Mouse (Mus musculus): Measurements from ENCODE around the gene Farp2. TPM values are rescaled to one million over a fixed set of nuclear protein-coding genes. Genes with fewer than 3 reads are reported as not detected.
A peak's percentile ranks its signal among the peaks of the same experiment; 100 is the strongest.
"Not testable (repeated sequence)": the region's sequence is repeated elsewhere in the genome, so short reads cannot be mapped to it uniquely, and the experiment has no call there.

Farp2 gene
- total and polyA plus RNA-seq, 3 experiments = 5.9 to 21.7 (median 17.0) TPM

DNA sequence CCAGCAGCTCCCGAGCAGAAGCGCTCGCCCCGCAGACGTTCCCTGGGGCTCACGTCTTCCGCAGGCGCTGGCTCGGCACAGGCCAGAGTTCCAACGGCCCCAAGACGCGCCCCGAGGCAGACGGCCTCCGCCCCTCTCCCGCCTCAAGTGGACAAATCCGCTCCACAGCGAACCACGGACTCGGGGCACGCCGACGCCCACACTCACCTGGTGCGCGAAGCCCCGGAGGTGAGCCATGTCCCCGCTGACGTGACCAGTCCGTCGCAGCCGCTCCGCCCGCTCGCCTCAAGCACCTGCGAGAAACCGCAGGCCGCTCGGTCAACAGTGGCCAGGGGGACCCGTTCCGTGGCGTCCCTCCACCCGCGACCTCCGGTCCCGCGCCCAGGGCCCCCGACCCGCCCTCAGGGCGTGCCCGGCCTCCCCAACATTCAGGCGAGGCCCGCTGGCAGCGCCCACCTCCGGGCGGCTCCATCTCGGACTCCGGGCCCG is 123.3 kb downstream of the Farp2 start:
- DNase-seq = no peak

DNA sequence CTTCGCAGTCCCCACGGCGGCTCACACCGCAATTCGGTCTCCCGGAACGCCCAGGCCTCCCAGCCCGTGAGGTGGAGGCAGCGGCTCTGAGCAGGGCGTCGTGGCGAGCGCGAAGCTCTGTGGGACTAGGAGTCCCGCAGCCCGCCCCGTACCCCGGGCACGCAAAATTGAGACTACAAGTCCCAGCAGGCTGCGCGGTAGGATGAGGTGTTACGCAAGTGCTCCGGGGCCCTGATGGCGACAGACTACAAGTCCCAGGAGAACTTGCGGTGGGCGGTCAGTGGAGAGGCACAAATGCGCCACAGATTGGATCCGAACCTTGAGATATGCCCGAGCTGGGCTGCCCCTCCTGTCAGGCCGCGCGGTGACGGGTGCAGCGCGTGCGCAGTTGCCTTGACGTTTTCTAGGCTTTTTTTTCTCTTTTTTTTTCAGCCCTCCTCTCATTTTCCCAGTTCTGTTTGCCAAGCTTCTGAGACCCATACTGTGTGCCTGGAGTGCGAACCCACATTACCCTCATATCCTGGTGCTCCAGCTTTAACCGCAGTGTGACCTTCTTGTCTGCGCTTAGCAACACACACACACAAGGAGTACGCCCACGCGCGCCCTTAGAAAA is 123.8 kb downstream of the Farp2 start:
- peak; percentile 99 for DNase-seq

DNA sequence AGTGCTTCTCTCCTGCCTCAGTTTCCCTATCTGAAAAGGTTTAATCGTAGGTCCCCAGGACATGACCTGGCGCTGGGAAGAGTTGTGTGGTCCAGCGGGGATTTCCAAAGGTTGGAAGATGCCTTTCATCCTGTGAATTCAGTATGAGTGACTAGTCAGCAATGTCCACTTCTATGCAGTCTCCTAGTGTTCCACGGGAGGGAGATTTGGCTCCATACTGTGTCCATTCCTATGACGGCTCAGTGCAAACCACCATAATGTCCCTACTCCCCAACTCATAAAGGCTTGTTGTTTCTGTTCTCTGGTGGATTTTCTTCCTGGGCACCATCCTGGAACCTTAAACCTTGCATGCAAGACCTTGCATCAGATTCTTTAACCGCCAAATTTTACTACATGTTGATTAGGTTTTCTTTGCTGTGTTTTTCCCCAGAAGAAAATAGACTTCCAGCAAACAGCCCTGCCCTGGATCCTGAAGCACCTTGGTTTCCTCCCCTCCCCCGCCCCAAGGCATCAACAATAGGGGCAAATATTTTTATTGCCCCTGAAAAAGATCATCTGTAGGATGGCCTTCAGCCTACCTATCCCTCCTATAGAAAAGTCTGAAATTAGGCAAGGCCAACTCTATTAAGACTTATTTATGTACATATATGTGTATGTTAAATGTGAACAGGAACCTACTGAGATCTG is 124.5 kb downstream of the Farp2 start:
- no peak for DNase-seq

DNA sequence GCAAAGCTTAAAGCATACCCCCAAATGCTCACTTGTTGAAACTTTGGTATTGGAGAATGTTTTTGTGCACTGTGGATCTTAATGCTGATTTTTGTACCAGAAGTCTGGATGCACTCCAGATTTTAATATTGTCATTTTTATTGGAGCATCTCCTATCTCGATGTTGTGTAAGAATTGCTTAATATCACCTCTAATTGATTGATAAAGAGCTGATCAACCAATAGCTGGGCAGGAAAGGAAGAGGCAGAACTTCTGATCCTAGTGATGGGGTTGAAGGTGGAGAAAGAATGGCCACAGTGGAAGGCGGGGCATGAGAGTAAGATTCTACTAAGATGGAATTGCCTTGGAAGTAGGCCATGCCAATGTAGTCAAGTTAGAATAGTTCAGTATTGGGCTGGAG is 130.1 kb downstream of the Farp2 start:
- no peak for DNase-seq

DNA sequence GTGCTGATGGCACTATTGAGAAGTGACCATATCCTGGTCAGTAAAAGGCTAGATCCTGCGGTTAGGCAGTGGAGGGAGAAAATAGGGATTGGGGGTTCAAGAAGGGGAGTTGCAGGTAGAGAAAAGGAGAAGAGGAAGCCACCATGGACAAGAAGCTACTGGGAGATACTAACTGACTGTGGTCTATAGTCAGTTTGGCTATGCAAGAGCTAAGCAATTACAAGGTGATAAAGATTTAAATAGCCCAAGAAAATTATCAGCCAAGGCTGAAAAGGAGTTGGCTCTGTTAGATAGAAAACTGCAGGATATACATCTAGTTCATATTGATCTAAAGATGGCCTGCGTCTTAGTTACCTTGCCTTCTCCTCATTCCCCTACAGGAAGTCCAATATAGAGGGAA is 130.8 kb downstream of the Farp2 start:
- DNase-seq = no peak

DNA sequence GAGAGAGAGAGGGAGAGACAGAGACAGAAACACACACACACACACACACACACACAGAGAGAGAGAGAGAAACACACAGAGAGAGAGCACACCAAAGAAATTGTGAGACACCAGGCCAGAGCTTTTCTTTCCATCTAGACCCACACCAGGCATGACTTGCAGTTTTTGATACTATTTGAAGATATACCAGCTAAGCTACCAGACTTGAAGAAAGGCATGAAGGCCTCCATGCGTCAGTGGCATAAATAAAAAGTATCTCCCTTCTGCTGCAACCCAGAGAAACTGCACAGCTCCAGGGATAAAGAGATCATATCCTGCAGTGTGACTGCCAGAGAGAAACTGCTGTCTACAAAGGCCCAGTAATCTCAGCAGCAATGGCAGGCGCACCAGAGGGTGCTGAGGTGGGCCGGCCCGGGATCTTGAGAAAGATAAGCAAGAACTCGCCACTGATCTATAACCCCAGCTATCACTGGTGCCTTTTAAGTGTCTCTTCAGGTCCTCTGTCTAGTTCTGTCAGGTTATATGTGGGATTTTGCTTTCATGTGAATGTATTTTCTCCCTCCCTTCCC is 137.8 kb downstream of the Farp2 start:
- DNase-seq = no peak

DNA sequence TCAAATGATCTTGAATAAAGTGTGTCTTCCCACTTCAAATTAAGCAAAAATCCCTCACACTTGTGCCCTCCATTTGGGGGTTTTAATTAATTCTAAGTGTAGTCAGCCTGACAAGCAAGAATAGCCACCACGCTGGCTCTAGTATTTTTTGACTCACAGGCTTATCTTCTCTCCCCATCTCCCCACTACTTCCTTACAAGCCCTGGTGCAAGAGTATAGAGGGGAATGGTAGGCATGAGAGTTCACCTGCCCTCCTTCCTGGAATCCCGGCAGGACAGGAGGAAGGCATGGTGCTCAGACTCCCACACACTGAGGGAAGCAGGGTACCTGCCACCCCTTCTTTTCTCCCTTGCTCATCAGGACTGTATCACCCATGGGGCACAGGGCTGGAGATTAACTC is 142.4 kb downstream of the Farp2 start:
- DNase-seq = no peak

DNA sequence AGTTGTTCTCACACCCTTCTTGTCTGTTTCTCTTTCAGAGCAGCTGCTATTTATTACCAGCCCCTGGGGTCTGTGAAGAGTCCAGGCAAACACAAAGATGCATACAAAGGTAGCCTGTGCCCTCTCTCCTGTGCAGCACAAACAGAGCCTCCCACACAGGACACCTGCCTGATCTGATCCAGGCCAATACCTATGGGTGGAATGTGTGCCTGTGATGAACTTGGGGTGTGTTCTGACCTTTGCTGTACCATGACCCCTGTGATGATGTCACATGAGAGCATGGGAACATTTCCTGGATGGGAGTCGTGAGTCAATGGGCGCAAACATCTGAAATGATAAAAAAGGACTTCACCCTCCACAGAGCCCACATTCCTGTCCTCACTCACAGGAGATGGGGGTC is 142.9 kb downstream of the Farp2 start:
- no peak for DNase-seq

DNA sequence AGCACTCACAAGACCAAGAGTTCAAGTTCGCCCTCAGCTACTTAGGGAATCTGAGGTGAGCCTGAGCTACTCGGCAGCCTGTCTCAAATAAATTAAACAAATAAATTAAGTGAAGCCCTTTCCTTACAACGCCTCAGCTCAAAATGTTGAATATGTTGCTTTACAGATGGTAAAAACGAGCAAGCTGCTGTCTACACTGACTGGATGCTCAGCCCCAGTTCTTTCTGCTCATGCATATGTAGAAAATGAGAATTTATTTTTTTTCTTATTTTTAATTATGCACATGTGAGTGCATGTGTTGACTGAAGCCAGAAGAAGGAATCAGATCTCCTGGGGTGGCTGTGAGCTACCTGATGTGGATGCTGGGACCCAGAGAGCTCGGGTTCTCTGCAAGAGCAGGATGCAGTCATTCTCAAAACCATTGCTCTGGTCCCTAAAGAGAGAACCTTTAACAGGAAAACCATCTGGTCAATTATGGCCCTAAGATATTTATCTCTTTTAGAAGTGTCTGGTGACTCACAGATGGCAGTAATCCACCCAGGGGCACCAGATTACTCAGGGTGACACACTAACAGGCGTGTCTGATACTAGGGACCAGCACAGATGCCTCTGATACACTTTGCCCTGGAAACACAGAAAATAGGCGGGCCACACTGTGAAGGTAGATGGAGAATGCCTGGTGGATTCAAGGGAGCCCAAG is 144.6 kb downstream of the Farp2 start:
- peak; percentile 16 for DNase-seq

DNA sequence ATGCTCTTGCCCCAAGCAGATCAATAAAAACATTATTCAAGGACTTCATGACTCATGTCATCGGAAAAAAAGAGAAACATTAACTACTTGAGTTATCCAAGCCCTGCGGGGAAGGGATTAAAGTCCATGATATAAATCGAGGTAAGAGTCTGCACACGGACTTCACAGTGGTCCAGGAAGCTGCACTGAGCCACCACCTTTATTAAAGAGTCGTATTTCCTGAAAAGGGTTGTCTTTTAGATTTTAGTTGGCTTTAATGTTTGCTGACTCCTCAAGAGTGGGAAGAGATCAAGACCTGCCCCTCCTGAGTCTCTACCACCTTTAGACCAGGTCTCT is 145.1 kb downstream of the Farp2 start:
- no peak for DNase-seq

DNA sequence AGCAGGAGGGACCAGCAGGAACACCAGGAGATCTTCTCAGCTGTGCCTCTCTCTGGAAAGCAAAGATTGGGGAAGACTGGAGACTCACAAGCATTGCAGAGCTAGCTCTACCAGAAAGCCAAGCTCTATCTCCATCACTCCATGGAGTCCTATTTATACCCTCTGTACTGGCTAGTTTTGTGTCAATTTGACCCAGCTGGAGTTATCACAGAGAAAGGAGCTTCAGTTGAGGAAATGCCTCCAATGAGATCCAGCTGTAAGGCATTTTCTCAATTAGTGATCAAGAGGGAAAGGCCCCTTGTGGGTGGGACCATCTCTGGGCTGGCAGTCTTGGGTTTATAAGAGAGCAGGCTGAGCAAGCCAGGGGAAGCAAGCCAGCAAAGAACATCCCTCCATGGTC is 146.7 kb downstream of the Farp2 start, which contains the start of gene Stk25:
Stk25 (minus strand) TSS at position 101 of the 400 bp plus-strand sequence.
- not testable (repeated sequence) for DNase-seq

DNA sequence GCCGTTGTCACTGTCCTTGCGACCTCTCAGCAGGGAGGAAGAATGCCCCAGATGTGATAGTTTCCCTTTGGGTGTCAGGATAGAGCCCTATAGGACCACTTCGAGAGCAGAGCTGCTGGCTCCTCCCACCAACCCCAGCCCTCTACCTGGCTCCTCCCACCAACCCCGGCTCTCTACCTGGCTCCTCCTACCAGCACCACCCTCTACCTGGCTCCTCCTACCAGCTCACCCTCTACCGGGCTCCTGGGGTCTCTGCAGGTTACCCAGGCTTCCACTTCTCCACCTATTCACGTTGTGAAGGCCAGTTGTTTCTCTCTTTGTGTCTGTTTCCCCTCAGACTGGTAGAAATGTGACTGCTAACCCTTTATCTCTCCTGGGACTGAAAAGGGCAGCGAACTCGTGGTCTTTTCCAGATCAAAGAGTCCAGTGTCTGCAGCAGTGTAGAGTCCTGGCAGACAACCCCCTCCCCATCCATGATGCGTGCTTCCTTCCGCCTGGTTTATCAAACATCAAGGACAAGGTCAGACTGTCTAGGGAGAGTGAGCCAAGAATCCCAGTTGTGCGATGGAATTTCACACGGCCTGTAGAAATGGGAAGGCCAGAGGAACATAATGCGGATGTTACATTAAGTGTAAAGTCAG is 156.0 kb downstream of the Farp2 start:
- peak; percentile 78 for DNase-seq

DNA sequence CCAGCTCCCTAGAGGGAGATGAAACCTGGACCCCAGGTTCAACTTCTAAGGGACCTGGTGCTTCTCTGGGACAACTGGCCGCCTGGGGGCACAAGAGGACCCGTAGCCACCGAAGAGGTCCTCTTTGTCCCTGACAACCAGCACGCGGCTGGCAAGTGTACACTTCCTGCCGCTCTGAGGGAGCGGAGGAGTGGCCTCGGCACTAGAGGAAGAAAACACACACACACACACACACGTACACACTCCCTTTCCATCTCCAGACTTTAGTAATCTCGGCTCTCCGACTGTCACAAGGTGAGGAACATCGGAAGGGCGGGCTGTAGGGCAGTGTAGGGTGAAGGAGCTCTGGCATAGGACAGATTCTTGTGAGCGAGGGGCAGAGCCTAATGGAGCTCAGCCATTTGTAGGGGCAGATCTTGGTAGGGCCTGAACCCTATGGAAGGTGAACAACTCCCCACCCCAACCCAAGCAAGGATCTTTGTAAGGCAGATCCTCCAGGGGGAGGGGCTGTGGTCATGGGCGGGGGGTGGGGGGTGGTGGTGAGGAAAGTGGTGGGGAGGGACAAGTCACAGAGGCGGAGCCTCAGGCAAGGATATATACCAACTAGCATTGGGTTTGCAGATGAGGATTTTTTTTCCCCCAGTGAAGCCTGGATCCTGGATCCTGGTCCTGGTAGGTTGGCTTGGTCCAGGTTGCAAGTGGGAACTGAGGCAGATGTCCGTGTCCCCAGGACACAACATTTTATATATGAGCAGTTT is 157.1 kb downstream of the Farp2 start:
- DNase-seq = peak; percentile 88

DNA sequence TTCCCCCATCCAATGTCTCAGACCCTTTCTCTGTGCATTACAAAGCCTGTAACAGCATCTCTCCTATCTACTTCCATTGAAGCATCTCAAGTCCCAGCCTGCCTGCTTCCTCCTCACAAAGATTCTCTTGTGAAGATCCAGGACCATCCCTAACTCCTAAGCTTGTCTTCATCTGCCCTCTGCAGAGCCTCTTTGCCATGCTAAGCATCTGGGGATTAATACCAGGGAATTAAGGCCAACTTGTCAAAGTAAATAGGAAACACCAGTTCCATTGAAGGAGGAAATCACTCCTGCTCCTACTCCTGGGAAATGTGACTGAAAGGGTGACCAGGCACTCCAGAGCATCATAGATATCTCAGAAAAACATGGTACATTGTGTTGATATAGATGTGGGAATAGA is 158.1 kb downstream of the Farp2 start:
- DNase-seq = no peak

Other genes starting within 250 kb of the Farp2 start
- 10 to 100 TPM; 25.8 to 28.7 TPM for gene Mterf4, start 206.2 kb upstream of the Farp2 start, total RNA-seq (2021)
- 7.2 and 9.0 TPM in 2 replicates for gene Mterf4, start 206.2 kb upstream of the Farp2 start, polyA plus RNA-seq (2012; rRNA removed)
- 10 to 100 TPM; 18.2 to 24.0 TPM for gene Ppp1r7, start 169.2 kb upstream of the Farp2 start, total RNA-seq (2021)
- gene Ppp1r7, start 169.2 kb upstream of the Farp2 start, polyA plus RNA-seq (2012; rRNA removed) = 2.2 and 2.5 TPM in 2 replicates
- gene Pask, start 168.6 kb upstream of the Farp2 start, total RNA-seq (2021) = 1 to 10 TPM; 2.3 to 5.9 TPM
- 0.85 and 1.7 TPM in 2 replicates for gene Pask, start 168.6 kb upstream of the Farp2 start, polyA plus RNA-seq (2012; rRNA removed)
- not detected for gene Ano7, start 138.1 kb upstream of the Farp2 start, total RNA-seq (2021)
- 0.07 and 0.21 TPM in 2 replicates for gene Ano7, start 138.1 kb upstream of the Farp2 start, polyA plus RNA-seq (2012; rRNA removed)
- gene Hdlbp, start 33.3 kb upstream of the Farp2 start, total RNA-seq (2021) = 100 to 1,000 TPM; 314 to 430 TPM
- 40.4 and 51.2 TPM in 2 replicates for gene Hdlbp, start 33.3 kb upstream of the Farp2 start, polyA plus RNA-seq (2012; rRNA removed)
- gene Stk25, start 146.6 kb downstream of the Farp2 start, total RNA-seq (2021) = 100 to 1,000 TPM; 115 to 140 TPM
- gene Stk25, start 146.6 kb downstream of the Farp2 start, polyA plus RNA-seq (2012; rRNA removed) = 65.7 and 66.4 TPM in 2 replicates
- 10 to 100 TPM in 1 of 2 experiments, 1 to 10 TPM in 1; 8.9 to 16.4 TPM for gene Bok, start 173.6 kb downstream of the Farp2 start, total RNA-seq (2021)
- gene Bok, start 173.6 kb downstream of the Farp2 start, polyA plus RNA-seq (2012; rRNA removed) = 54.5 and 93.1 TPM in 2 replicates
- 10 to 100 TPM; 73.5 to 87.9 TPM for gene Atg4b, start 239.4 kb downstream of the Farp2 start, total RNA-seq (2021)
- gene Atg4b, start 239.4 kb downstream of the Farp2 start, polyA plus RNA-seq (2012; rRNA removed) = 43.7 and 50.8 TPM in 2 replicates
- gene Thap4, start 242.8 kb downstream of the Farp2 start, total RNA-seq (2021) = 10 to 100 TPM; 49.2 to 52.0 TPM
- gene Thap4, start 242.8 kb downstream of the Farp2 start, polyA plus RNA-seq (2012; rRNA removed) = 44.0 and 45.1 TPM in 2 replicates